Mouse (Mus musculus) spleen, adult 2 months (tissue): Measurements from ENCODE around the gene Abtb1.

Experiments used
- CTCF ChIP-seq: fragments of 200-500 bp; IDR thresholded peaks from 2 replicates; pipeline ENCODE4 v1.5.1; 2011; ENCODE audit warnings: mild to moderate bottlenecking, inconsistent platforms; ENCODE audit not compliant: insufficient read depth, insufficient read length, insufficient replicate concordance; ENCODE audit errors: extremely low read depth
- POLR2A ChIP-seq: fragments of 200-500 bp; IDR thresholded peaks from 2 replicates; pipeline ENCODE4 v1.6.1; 2011; ENCODE audit warnings: low read depth, low read length, inconsistent platforms

- no peak for TF ChIP-seq POLR2A
- no peak for TF ChIP-seq CTCF
These were observed 26.7 kb downstream of the Abtb1 start for GRCm38 (mm10) chr6:88815036-88815435.
